Mouse (Mus musculus) liver, postnatal 0 days (tissue): ENCODE results near the gene Asns.

ENCODE experiments used
- CTCF ChIP-seq: sonication (generic); IDR thresholded peaks from 2 replicates; pipeline ENCODE4 v1.5.1; 2016; ENCODE audit warnings: antibody characterized with exemption, low read depth
- EP300 ChIP-seq: IDR thresholded peaks from 2 replicates; pipeline ENCODE4 v1.6.1; 2016; ENCODE audit warnings: antibody characterized with exemption, low read depth, mild to moderate bottlenecking

GRCm38 (mm10) chr6:7729128-7729527 lies 36.1 kb upstream of the Asns start:
- TF ChIP-seq CTCF (no peak), EP300 (no peak)
